Mouse (Mus musculus) liver, adult 2 months (tissue): Measurements from ENCODE around the gene Tubgcp5. TPM values are rescaled to one million over a fixed set of nuclear protein-coding genes. Genes with fewer than 3 reads are reported as not detected.
A peak's percentile ranks its signal among the peaks of the same experiment; 100 is the strongest.
"Not testable (repeated sequence)": the region's sequence is repeated elsewhere in the genome, so short reads cannot be mapped to it uniquely, and the experiment has no call there.

ENCODE experiments used
- DNase-seq: peaks from one replicate; pipeline ENCODE4 v3.0.0-alpha.2; 2011; ENCODE audit warnings: low read depth, low spot score; ENCODE audit errors: extremely low read depth
- H3K27ac ChIP-seq: fragments of 200-500 bp; replicated peaks from 2 replicates; pipeline ENCODE4 v1.5.1; 2012; ENCODE audit warnings: low read depth, mild to moderate bottlenecking, control low read depth, inconsistent platforms, low read length; ENCODE audit not compliant: insufficient read depth
- H3K27me3 ChIP-seq: fragments of 200-500 bp; 2 replicates; pipeline ENCODE4 v1.6.1; 2012; ENCODE audit warnings: mild to moderate bottlenecking, moderate library complexity, low read length, inconsistent platforms; ENCODE audit not compliant: control insufficient read depth, insufficient read depth
- H3K36me3 ChIP-seq: fragments of 200-500 bp; 2 replicates; pipeline ENCODE4 v1.6.1; 2012; ENCODE audit warnings: low read length, inconsistent platforms; ENCODE audit not compliant: control insufficient read depth, insufficient read depth
- H3K4me1 ChIP-seq: fragments of 200-500 bp; 2 replicates; pipeline ENCODE4 v1.6.1; 2011; ENCODE audit warnings: low read length; ENCODE audit not compliant: control insufficient read depth, insufficient read depth
- H3K4me3 ChIP-seq: fragments of 200-500 bp; 2 replicates; pipeline ENCODE4 v1.5.1; 2011; ENCODE audit warnings: low read depth, mild to moderate bottlenecking, control low read depth, low read length, moderate library complexity; ENCODE audit not compliant: insufficient read depth
- H3K79me2 ChIP-seq: fragments of 200-500 bp; 2 replicates; pipeline ENCODE4 v1.6.1; 2012; ENCODE audit warnings: inconsistent platforms, mild to moderate bottlenecking, low read length, moderate library complexity; ENCODE audit not compliant: control insufficient read depth, insufficient read depth
- H3K9ac ChIP-seq: fragments of 200-500 bp; 2 replicates; pipeline ENCODE4 v1.6.1; 2012; ENCODE audit warnings: low read depth, mild to moderate bottlenecking, control low read depth, inconsistent platforms, low read length
- CTCF ChIP-seq: fragments of 200-500 bp; IDR thresholded peaks from 2 replicates; pipeline ENCODE4 v1.5.1; 2011; ENCODE audit warnings: low read depth, low read length, control low read depth
- POLR2A ChIP-seq: fragments of 200-500 bp; IDR thresholded peaks from 2 replicates; pipeline ENCODE4 v1.6.1; 2011; ENCODE audit warnings: low read length, control low read depth; ENCODE audit not compliant: insufficient read depth; ENCODE audit errors: extremely low read depth
- WGBS: fragments of 180-500 bp; shearing (Covaris S2); methylation state at CpG from one replicate; pipeline ENCODE4 v1.1.7; 2018; 5-methylcytosine and 5-hydroxymethylcytosine counted together
- polyA plus RNA-seq: library from polyadenylated mRNA; depleted of rRNA; stranded (reverse); fragments of >200 nt; gene quantifications from 2 replicates; pipeline ENCODE4 v1.2.3, GENCODE M21; 2012
- total RNA-seq: library from RNA; depleted of rRNA; stranded (reverse); fragments of >200 nt; gene quantifications from 2 replicates; pipeline ENCODE4 v1.2.3, GENCODE M21; 2014

Tubgcp5 gene
- total and polyA plus RNA-seq, 2 experiments: 1.2 to 5.1 TPM

GRCm38 (mm10) chr7:55782493-55782892 is 11.5 kb upstream of the Tubgcp5 start:
- no peak overlapping the region for H3K4me3 ChIP-seq
- no peak for TF ChIP-seq CTCF
- no peak for TF ChIP-seq POLR2A
- no peak overlapping the region for H3K9ac ChIP-seq
- H3K27ac ChIP-seq: no peak overlapping the region
- no peak for DNase-seq
- no peaks in the 10 kb centered on the region for H3K79me2 ChIP-seq
- WGBS: 56% methylated on average over 3 of the region's 3 CpGs
- H3K4me1 ChIP-seq: no peaks in the 10 kb centered on the region
- H3K27me3 ChIP-seq: no peaks in the 10 kb centered on the region
- H3K36me3 ChIP-seq: no peaks in the 10 kb centered on the region

- H3K27me3 ChIP-seq: no peaks in the 10 kb centered on the region
- no peaks in the 10 kb centered on the region for H3K4me1 ChIP-seq
- H3K4me3 ChIP-seq: no peak overlapping the region
- 70% methylated on average over 3 of the region's 3 CpGs for WGBS
- no peaks in the 10 kb centered on the region for H3K79me2 ChIP-seq
- peak; percentile 20 for DNase-seq
- no peak overlapping the region for H3K9ac ChIP-seq
- H3K27ac ChIP-seq: no peak overlapping the region
- TF ChIP-seq POLR2A: no peak
- TF ChIP-seq CTCF: no peak
- H3K36me3 ChIP-seq: no peaks in the 10 kb centered on the region
These were observed 9.4 kb upstream of the Tubgcp5 start for GRCm38 (mm10) chr7:55784580-55784979.

DNA sequence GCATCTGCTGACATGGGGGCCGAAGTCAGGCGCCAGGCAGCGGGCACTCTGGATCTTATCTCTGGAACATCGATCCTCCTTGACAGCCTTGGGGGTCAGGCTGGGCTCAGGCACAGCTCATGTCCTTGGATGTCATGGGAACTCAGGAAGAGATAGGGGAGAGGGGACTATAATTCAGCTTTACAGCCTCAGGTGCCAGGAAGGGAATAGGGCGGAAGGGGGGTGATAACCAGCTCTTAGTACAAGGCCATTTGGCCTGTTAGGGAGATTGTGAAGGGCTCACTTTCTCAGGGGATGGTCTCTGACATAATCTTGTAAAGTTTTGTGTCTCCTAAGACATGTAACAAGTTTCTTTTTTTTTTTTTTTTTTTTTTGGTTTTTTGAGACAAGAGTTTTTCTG is 3.4 kb upstream of the Tubgcp5 start:
- not testable (repeated sequence) for H3K9ac ChIP-seq, H3K27ac ChIP-seq, H3K4me1 ChIP-seq, H3K27me3 ChIP-seq, DNase-seq, H3K4me3 ChIP-seq, H3K36me3 ChIP-seq, H3K79me2 ChIP-seq
- WGBS: 60% methylated on average over 5 of the region's 5 CpGs

DNA sequence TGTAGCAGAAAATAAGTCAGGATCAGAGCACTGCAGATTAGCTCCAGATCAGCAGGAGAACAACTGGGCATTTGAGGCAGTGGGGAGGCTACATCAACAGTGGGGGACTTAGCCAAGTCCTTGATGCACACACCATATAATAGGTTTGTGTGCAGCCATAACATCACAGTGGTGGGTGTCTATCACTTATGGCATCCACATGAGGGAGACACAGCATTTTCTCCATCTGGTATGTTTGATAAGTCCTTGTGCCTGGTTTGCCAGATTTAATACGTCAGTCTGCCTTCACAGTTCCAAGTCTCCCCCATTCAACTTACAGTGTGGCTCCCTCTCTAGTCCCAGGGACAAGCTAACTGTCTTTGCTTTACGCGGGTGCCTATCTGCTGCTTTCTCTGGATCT is 1.7 kb upstream of the Tubgcp5 start:
- peaks cover 6% of the 10 kb centered on the region; the same call in 1 of the 2 replicates for H3K36me3 ChIP-seq
- no peak for TF ChIP-seq CTCF
- TF ChIP-seq POLR2A: no peak
- H3K4me1 ChIP-seq: peaks cover 4% of the 10 kb centered on the region; the same call in 1 of the 2 replicates
- H3K27me3 ChIP-seq: no peaks in the 10 kb centered on the region
- no peak overlapping the region for H3K4me3 ChIP-seq
- 89% methylated on average over 3 of the region's 3 CpGs for WGBS
- H3K27ac ChIP-seq: no peak overlapping the region
- no peak overlapping the region for H3K9ac ChIP-seq
- DNase-seq: no peak
- 0 out of 2 replicates have a peak, but pooled peaks cover 5% of the 10 kb centered on the region for H3K79me2 ChIP-seq

GRCm38 (mm10) chr7:55793236-55793951 is 560 bp upstream of the Tubgcp5 start:
- no peak overlapping the region for H3K27ac ChIP-seq
- no peak for DNase-seq
- H3K4me1 ChIP-seq: peaks cover 4% of the 10 kb centered on the region; the same call in 1 of the 2 replicates
- H3K36me3 ChIP-seq: peaks cover 11% of the 10 kb centered on the region; the same call in 1 of the 2 replicates
- H3K79me2 ChIP-seq: 0 out of 2 replicates have a peak, but pooled peaks cover 5% of the 10 kb centered on the region
- H3K9ac ChIP-seq: no peak overlapping the region
- whole genome bisulfite sequencing: 46% methylated on average over 13 of the region's 13 CpGs
- TF ChIP-seq CTCF (no peak), POLR2A (no peak)
- H3K27me3 ChIP-seq: no peaks in the 10 kb centered on the region
- peak overlapping the region; percentile 90 for H3K4me3 ChIP-seq

DNA sequence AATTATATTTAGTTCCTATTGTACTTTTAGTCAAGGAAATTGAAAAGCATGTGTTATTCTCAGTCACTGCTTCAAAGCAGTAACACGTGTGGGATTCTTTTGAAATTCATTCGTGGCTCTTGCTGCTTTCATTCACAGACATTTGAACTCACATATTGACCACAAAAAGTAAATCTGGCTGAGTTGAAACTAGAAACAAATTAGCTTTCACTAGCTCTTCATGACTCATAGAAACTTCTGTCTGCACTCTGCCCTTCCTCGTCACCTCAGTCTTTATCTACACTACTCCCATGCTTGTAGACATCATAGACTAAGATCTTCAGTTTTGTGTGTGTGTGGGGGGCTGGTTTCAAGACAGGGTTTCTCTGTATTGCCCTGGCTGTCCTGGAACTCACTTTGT is 6.0 kb downstream of the Tubgcp5 start:
- TF ChIP-seq POLR2A (no peak), CTCF (no peak)
- Histone ChIP-seq H3K9ac (no peak overlapping the region), H3K27me3 (no peaks in the 10 kb centered on the region), H3K79me2 (no peaks in the 10 kb centered on the region), H3K4me1 (peaks cover under 1% of the 10 kb centered on the region; the same call in 1 of the 2 replicates), H3K27ac (no peak overlapping the region), H3K36me3 (peaks cover 48% of the 10 kb centered on the region), H3K4me3 (no peak overlapping the region)
- no peak for DNase-seq
- 92% methylated on average over 3 of the region's 3 CpGs for WGBS
